Mouse (Mus musculus) brain, embryonic 14.5 days (tissue): ENCODE measurements at regions not wholly inside any gene's neighbourhood (a gene's known extent, or its start where the extent isn't known, plus 50 kb on each side); places are given as distances from the start of the nearest gene placed in this dataset.

ENCODE experiments used
- CTCF ChIP-seq: fragments of 200-500 bp; IDR thresholded peaks from 2 replicates; pipeline ENCODE4 v1.5.1; 2012; ENCODE audit warnings: inconsistent platforms, mild to moderate bottlenecking, moderate library complexity, borderline replicate concordance; ENCODE audit not compliant: insufficient read depth, insufficient read length; ENCODE audit errors: extremely low read depth
- POLR2A ChIP-seq: fragments of 200-500 bp; IDR thresholded peaks from 2 replicates; pipeline ENCODE4 v1.6.1; 2012; ENCODE audit warnings: mild to moderate bottlenecking, inconsistent platforms, borderline replicate concordance; ENCODE audit not compliant: poor library complexity, insufficient read depth, insufficient read length, severe bottlenecking; ENCODE audit errors: extremely low read depth

DNA sequence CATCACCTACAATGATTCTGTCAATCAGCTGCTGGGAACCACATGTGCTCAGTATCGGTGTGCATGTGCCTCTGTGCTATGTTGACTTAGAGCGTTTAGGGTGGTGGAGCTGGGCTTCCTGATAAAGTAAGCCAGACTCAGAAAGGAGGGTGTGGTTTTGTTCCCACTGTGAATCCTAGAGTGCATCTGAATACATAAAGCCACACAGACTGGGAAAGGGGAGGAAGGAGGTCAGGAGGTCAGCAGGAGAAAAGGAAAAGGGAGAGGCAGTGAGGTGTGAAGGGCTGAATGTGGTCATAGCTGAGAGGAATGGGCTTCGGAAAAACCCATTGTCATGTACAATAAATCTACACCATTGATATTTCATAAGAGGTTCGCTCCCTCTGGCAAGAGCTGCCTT lies 345.4 kb upstream of the Cdh4 start:
- TF ChIP-seq CTCF (no peak), POLR2A (no peak)
